Mouse (Mus musculus): ENCODE data around the gene Gm49359.
A peak's percentile ranks its signal among the peaks of the same experiment; 100 is the strongest.
"Not testable (repeated sequence)": the region's sequence is repeated elsewhere in the genome, so short reads cannot be mapped to it uniquely, and the experiment has no call there.

Gene Gm49359

DNA sequence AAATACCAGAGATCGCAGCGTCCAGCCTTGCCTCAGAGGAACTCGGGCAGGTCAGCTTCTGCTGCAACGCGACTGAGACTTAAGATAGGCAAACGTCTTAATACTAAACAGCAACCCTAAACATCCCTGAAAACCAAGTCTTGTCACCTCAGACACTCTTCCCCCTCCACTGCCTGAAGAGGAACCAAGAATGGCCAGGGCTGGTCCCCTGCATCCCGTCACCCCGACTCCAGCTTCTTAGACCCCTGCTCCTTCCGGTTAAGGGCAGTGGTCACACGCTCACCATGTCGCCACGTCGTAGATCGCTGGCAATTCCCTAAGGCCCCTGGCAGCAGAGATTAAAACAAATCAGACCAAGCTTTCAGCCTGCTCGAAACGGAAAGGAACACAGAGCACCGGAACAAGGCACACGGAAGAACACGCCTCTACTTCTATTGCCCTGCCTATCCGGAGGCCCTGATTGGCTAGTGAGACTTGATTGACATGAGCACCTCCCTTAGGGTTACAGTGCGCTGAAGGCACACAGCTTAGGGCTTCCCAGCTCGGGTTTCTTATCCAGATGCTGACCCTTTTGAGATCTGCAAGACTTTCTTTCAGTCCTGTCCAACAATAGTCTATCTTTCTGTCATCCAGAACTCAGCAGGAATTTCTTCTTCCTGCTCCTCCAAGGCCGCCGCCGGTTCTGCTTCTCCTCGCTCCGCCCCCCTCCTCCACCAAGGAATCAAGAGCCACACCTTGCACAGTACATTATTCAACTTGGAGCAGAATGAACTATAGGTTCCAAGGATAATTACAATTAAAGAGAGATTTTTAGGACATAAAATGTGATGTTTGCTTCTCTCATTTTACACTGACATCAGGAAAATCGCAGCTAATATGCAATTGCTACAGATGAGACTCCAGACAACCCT lies at the start of gene Gm49359:
Gene Gm49359 (minus strand): TSS at position 409 of the 911 bp plus-strand sequence.
- DNase-seq (ENCODE audit: low spot score) = peak; percentile 87

DNA sequence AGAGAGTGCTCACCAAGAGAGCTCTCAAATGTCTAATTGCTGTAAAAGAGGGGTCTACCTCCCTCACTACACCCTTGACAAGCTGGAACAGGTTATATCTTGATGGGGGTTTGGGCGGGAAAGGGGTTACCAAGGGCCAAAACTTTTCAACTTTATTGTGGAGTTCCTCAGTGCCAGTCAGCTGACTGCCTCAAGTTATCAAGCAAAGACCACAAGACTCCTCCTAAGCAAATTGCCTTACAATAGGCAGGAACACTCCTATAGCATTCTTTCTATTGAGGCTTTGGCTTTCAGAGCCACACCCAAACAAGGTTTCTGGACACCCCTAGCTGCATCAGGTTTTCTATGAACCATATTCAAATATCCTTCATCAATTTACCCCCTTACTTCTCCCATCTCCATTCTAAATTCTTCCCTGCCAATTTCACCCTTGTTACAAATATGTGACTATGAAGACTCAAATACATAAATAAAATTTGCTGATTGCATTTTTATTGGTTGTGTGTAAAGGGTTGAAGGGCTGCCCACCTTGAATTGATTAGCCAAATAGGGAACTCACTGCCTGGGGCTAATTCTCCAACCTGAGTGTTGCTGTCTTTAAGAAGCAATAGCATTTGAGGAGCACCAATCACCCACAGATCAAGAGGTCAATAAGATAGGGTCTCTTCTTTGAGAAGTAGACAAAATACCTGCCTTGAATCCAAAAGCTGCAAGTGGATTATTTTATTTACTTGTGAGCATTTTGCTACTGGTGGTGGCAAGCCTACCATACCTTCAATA lies 44.2 kb upstream of the Gm49359 start:
- not testable (repeated sequence) for DNase-seq (ENCODE audit: low spot score)

DNA sequence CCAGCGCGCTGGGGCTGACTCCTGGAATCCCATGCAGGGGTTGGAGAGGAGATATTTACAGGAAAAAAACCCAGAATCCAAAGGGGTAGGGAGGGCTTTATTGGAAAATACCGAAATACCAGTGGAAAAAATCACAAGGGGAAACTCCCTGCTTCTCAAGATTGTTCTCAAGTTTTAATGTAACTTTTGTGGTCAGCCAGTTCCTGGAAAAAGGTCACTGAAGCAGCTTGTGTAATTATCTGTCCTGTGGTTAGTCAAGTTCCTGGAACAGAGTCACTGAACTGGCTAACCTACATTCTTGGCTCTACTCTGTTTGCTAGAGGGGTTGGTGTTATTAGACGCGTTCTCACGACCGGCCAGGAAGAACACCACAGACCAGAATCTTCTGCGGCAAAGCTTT lies 6.0 kb upstream of the Gm49359 start:
- DNase-seq (ENCODE audit: low spot score) = not testable (repeated sequence)

DNA sequence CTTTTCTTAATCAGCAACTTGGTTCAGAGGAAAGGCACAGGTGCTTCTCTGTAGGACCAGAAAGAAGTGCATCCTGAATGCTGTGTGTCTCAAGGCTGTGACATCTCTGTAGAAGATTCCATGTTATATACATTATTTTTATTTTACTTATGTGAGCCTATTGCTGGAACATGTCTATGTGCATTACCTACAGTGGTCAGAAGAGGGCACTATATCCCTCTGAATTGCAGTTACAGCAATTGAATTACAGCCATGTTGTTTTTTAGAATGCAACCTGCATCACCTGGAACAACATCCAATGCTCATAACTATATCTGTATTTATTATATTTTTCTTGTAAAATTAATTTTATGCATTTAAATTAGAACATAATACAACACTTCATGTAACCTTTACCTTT lies 3.3 kb upstream of the Gm49359 start:
- DNase-seq (ENCODE audit: low spot score) = not testable (repeated sequence)

Data from left cerebral cortex, adult 11 months (tissue).